Comparison of ENCODE assay signal across 9 mouse cellular contexts in the genomic region with DNA sequence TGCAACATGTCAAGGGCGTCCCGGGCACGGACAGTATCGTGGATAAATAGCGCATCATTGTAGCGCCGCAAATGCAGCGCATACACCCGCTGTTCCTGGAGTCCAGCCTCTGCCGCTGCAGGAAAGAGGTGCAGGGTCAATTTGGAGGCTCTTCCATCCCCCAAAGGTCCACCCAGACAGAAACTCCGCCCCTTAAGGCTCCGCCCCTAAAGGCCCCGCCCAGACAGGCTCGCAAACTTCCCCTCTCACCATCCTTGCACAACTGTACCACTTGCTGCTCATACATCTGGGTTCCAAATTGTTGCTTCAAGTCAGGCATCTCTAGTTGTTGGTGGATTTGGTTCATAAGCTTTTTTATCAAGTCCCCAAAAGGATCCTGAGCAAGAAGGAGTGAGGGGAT. TPM values are rescaled to one million over a fixed set of nuclear protein-coding genes. Genes with fewer than 3 reads are reported as not detected.
A peak's percentile ranks its signal among the peaks of the same experiment; 100 is the strongest.
DNase-seq lines count a peak whose midpoint lies in the region; ATAC-seq and TF ChIP-seq lines count a peak whose summit lies in the region.
"Had no signal": no experiment of that assay in that cellular context is flagged by ENCODE, and none has a peak within 500 bp of the region (broad histone marks: within the 10 kb centered on the region; RNA-seq: fewer than 3 reads in every experiment).

No protein-coding gene starts in this region.

- H3K4me3 ChIP-seq in neural tube, embryonic 11.5 days (ENCODE audit: low read depth, low read length), result peak overlapping the region; percentile 15; the same call in 1 of the 2 replicates
- H3K4me3 ChIP-seq in embryonic facial prominence, embryonic 14.5 days (ENCODE audit: low read depth, low read length), result peak overlapping the region; percentile 33
- peak overlapping the region; percentile 85 for H3K4me3 ChIP-seq in megakaryocyte, embryonic 14.5 days (replicated peaks)
- peak overlapping the region; percentile 12; the same call in 1 of the 2 replicates for H3K4me3 ChIP-seq in stomach, postnatal 0 days (ENCODE audit: low read depth, low read length)

- ATAC-seq in neural tube, embryonic 11.5 days (ENCODE audit: insufficient read depth, low FRiP score, low TSS enrichment), result no peak
- ATAC-seq in embryonic facial prominence, embryonic 14.5 days (ENCODE audit: low read depth), result peak; percentile 27; the same call in 1 of the 2 replicates
- no peak for ATAC-seq in stomach, postnatal 0 days (ENCODE audit: low FRiP score, low TSS enrichment)

- H3K4me1 ChIP-seq in neural tube, embryonic 11.5 days (ENCODE audit: control insufficient read depth, insufficient read depth, low read length), result peaks cover 3% of the 10 kb centered on the region; the same call in 1 of the 2 replicates
- H3K4me1 ChIP-seq in embryonic facial prominence, embryonic 14.5 days (ENCODE audit: control insufficient read depth, insufficient read depth, low read length), result 0 out of 2 replicates have a peak, but pooled peaks cover 3% of the 10 kb centered on the region
- peaks cover 57% of the 10 kb centered on the region for H3K4me1 ChIP-seq in megakaryocyte, embryonic 14.5 days
- 0 out of 2 replicates have a peak, but pooled peaks cover 3% of the 10 kb centered on the region for H3K4me1 ChIP-seq in stomach, postnatal 0 days (replicated peaks; ENCODE audit: control insufficient read depth, insufficient read depth)

- intact Hi-C loops in heart, postnatal 14 days (cut with DNase I), result loop anchor here (10.0 kb wide), 1 partner anchor 276 kb away; no protein-coding TSS in a partner anchor

- H3K9me3 ChIP-seq in neural tube, embryonic 11.5 days (ENCODE audit: control insufficient read depth, low read length), result no peaks in the 10 kb centered on the region
- no peaks in the 10 kb centered on the region for H3K9me3 ChIP-seq in embryonic facial prominence, embryonic 14.5 days (ENCODE audit: control insufficient read depth, low read length)
- no peaks in the 10 kb centered on the region; the same call in 1 of the 2 replicates for H3K9me3 ChIP-seq in megakaryocyte, embryonic 14.5 days
- H3K9me3 ChIP-seq in stomach, postnatal 0 days (ENCODE audit: control insufficient read depth, low read length), result no peaks in the 10 kb centered on the region

- TF ChIP-seq EP300 in stomach, postnatal 0 days (optimal IDR thresholded peaks at IDR 0.05), result no peak

- H3K36me3 ChIP-seq in neural tube, embryonic 11.5 days (ENCODE audit: control insufficient read depth, insufficient read depth, low read length), result peaks cover 3% of the 10 kb centered on the region; the same call in 1 of the 2 replicates
- H3K36me3 ChIP-seq in embryonic facial prominence, embryonic 14.5 days (ENCODE audit: control insufficient read depth, insufficient read depth, low read length), result peaks cover 21% of the 10 kb centered on the region; the same call in 1 of the 2 replicates
- H3K36me3 ChIP-seq in megakaryocyte, embryonic 14.5 days (replicated peaks; ENCODE audit: low read length), result peaks cover 49% of the 10 kb centered on the region
- peaks cover 14% of the 10 kb centered on the region for H3K36me3 ChIP-seq in stomach, postnatal 0 days (ENCODE audit: control insufficient read depth, insufficient read depth, low read length)

- H3K27ac ChIP-seq in neural tube, embryonic 11.5 days (ENCODE audit: low read depth, low read length), result no peak overlapping the region
- H3K27ac ChIP-seq in embryonic facial prominence, embryonic 14.5 days (replicated peaks; ENCODE audit: low read depth, low read length), result no peak overlapping the region
- H3K27ac ChIP-seq in stomach, postnatal 0 days (replicated peaks), result no peak overlapping the region

- no peak for TF ChIP-seq CTCF in stomach, postnatal 0 days (IDR thresholded peaks at IDR 0.05; ENCODE audit: low read depth)

- WGBS in neural tube, embryonic 11.5 days, result 2% methylated on average over 14 of the region's 14 CpGs
- WGBS in embryonic facial prominence, embryonic 14.5 days, result 5% methylated on average over 14 of the region's 14 CpGs
- WGBS in stomach, postnatal 0 days, result 15% methylated on average over 14 of the region's 14 CpGs

- H3K4me2 ChIP-seq in neural tube, embryonic 11.5 days (ENCODE audit: low read depth), result peak overlapping the region; percentile 35
- H3K4me2 ChIP-seq in embryonic facial prominence, embryonic 14.5 days (ENCODE audit: low read depth, low read length), result peak overlapping the region; percentile 51
- peak overlapping the region; percentile 35 for H3K4me2 ChIP-seq in stomach, postnatal 0 days (replicated peaks; ENCODE audit: low read depth)

- DNase-seq in neural tube, embryonic 11.5 days (ENCODE audit: low spot score), result peak; percentile 44
- DNase-seq in neural tube, embryonic 10.5 days (ENCODE audit: extremely low spot score, low spot score), result no peak
- DNase-seq in embryonic facial prominence, embryonic 14.5 days (ENCODE audit: low spot score), result peak; percentile 40
- DNase-seq in heart, postnatal 14 days, result peak; percentile 59 to 65
- peak; percentile 78 to 79 for DNase-seq in kidney, postnatal 4 days
- peak; percentile 58 for DNase-seq in stomach, postnatal 0 days (ENCODE audit: low spot score)
- DNase-seq in right cerebral cortex, adult 18-20 months, result no peak

- H3K27me3 ChIP-seq in neural tube, embryonic 11.5 days (ENCODE audit: control insufficient read depth, insufficient read depth, low read length), result no peaks in the 10 kb centered on the region
- no peaks in the 10 kb centered on the region for H3K27me3 ChIP-seq in embryonic facial prominence, embryonic 14.5 days (replicated peaks; ENCODE audit: control insufficient read depth, insufficient read depth, low read length)
- H3K27me3 ChIP-seq in megakaryocyte, embryonic 14.5 days (replicated peaks), result no peaks in the 10 kb centered on the region
- no peaks in the 10 kb centered on the region for H3K27me3 ChIP-seq in stomach, postnatal 0 days (ENCODE audit: control insufficient read depth, insufficient read depth, low read length)

- H3K9ac ChIP-seq in neural tube, embryonic 11.5 days (ENCODE audit: low read length), result peak overlapping the region; percentile 29
- 0 out of 2 replicates have a peak overlapping the region, but pooled peaks have one; percentile 9 for H3K9ac ChIP-seq in embryonic facial prominence, embryonic 14.5 days (ENCODE audit: low read depth, low read length)
- no peak overlapping the region for H3K9ac ChIP-seq in stomach, postnatal 0 days (ENCODE audit: low read length)

RNA-seq across cellular contexts. Expression of gene Dhx58, which starts 2.8 kb away (rescaled TPM):
- polyA plus RNA-seq in neural tube, embryonic 11.5 days (2014; fragmentation: Nextera tagmentation; extraction: Ambion mirVana), result 1.4 and 1.9 TPM in 2 replicates
- polyA plus RNA-seq in embryonic facial prominence, embryonic 14.5 days (2014; fragmentation: Nextera tagmentation; extraction: Ambion mirVana), result 1.7 and 2.0 TPM in 2 replicates
- total RNA-seq in heart, postnatal 14 days (2021), result under 1 TPM; 0.76 to 1.00 TPM
- polyA plus RNA-seq in megakaryocyte, embryonic 14.5 days (2012; ENCODE audit: insufficient read depth, low replicate concordance), result 9.2 TPM in 1 of 2 replicates, not detected in the other
- 2.6 and 2.9 TPM in 2 replicates for polyA plus RNA-seq in stomach, postnatal 0 days (2015; fragmentation: Nextera tagmentation; extraction: Ambion mirVana)

RNA-seq across cellular contexts. Expression of gene Zfp385c, which starts 9.0 kb away (rescaled TPM):
- polyA plus RNA-seq in neural tube, embryonic 11.5 days (2014; fragmentation: Nextera tagmentation; extraction: Ambion mirVana), result 0.32 TPM in 1 of 2 replicates, not detected in the other
- polyA plus RNA-seq in embryonic facial prominence, embryonic 14.5 days (2014; fragmentation: Nextera tagmentation; extraction: Ambion mirVana), result 1.7 TPM in 2 replicates
- total RNA-seq in heart, postnatal 14 days (2021), result under 1 TPM; 0.10 to 0.29 TPM
- 0.39 TPM in 1 of 2 replicates, not detected in the other for polyA plus RNA-seq in megakaryocyte, embryonic 14.5 days (2012; ENCODE audit: insufficient read depth, low replicate concordance)
- polyA plus RNA-seq in stomach, postnatal 0 days (2015; fragmentation: Nextera tagmentation; extraction: Ambion mirVana), result 0.18 and 0.34 TPM in 2 replicates

RNA-seq across cellular contexts. Expression of gene Kat2a, which starts 11.0 kb away (rescaled TPM):
- 61.3 and 66.4 TPM in 2 replicates for polyA plus RNA-seq in neural tube, embryonic 11.5 days (2014; fragmentation: Nextera tagmentation; extraction: Ambion mirVana)
- polyA plus RNA-seq in embryonic facial prominence, embryonic 14.5 days (2014; fragmentation: Nextera tagmentation; extraction: Ambion mirVana), result 50.6 and 52.9 TPM in 2 replicates
- 10 to 100 TPM; 12.9 to 13.7 TPM for total RNA-seq in heart, postnatal 14 days (2021)
- polyA plus RNA-seq in megakaryocyte, embryonic 14.5 days (2012; ENCODE audit: insufficient read depth, low replicate concordance), result 30.5 and 34.7 TPM in 2 replicates
- polyA plus RNA-seq in stomach, postnatal 0 days (2015; fragmentation: Nextera tagmentation; extraction: Ambion mirVana), result 24.6 and 27.2 TPM in 2 replicates

RNA-seq across cellular contexts. Expression of gene Hspb9, which starts 12.3 kb away (rescaled TPM):
- not detected in 2 replicates for polyA plus RNA-seq in neural tube, embryonic 11.5 days (2014; fragmentation: Nextera tagmentation; extraction: Ambion mirVana)
- polyA plus RNA-seq in embryonic facial prominence, embryonic 14.5 days (2014; fragmentation: Nextera tagmentation; extraction: Ambion mirVana), result 0.34 TPM in 1 of 2 replicates, not detected in the other
- total RNA-seq in heart, postnatal 14 days (2021), result not detected
- polyA plus RNA-seq in megakaryocyte, embryonic 14.5 days (2012; ENCODE audit: insufficient read depth, low replicate concordance), result 0.54 TPM in 1 of 2 replicates, not detected in the other
- polyA plus RNA-seq in stomach, postnatal 0 days (2015; fragmentation: Nextera tagmentation; extraction: Ambion mirVana), result 0.13 and 0.22 TPM in 2 replicates
- total RNA-seq: layer of hippocampus, postnatal 10 days had no signal

RNA-seq across cellular contexts. Expression of gene Rab5c, which starts 36.7 kb away (rescaled TPM):
- polyA plus RNA-seq in neural tube, embryonic 11.5 days (2014; fragmentation: Nextera tagmentation; extraction: Ambion mirVana), result 58.8 and 63.3 TPM in 2 replicates
- 70.7 and 73.9 TPM in 2 replicates for polyA plus RNA-seq in embryonic facial prominence, embryonic 14.5 days (2014; fragmentation: Nextera tagmentation; extraction: Ambion mirVana)
- total RNA-seq in heart, postnatal 14 days (2021), result 10 to 100 TPM; 70.4 to 74.6 TPM
- 502 and 744 TPM in 2 replicates for polyA plus RNA-seq in megakaryocyte, embryonic 14.5 days (2012; ENCODE audit: insufficient read depth, low replicate concordance)
- polyA plus RNA-seq in stomach, postnatal 0 days (2015; fragmentation: Nextera tagmentation; extraction: Ambion mirVana), result 18.4 and 22.0 TPM in 2 replicates

Comparison
In these comparisons a context has a peak if more than half of its experiments do, and no peak if none do; other contexts are left out.
1. DNase-seq: peak in neural tube, embryonic 11.5 days (single experiment), embryonic facial prominence, embryonic 14.5 days (single experiment), heart, postnatal 14 days (2 of 2), kidney, postnatal 4 days (2 of 2) and stomach, postnatal 0 days (single experiment); none in neural tube, embryonic 10.5 days (single experiment) and right cerebral cortex, adult 18-20 months (single experiment).
2. H3K4me3 ChIP-seq: peak in every context shown above with its lines; median percentile 85 in megakaryocyte, embryonic 14.5 days; 33 in embryonic facial prominence, embryonic 14.5 days; 15 in neural tube, embryonic 11.5 days; 12 in stomach, postnatal 0 days.
3. Peak in every context shown above with its lines, with median percentiles within 50 percentile points of each other: H3K4me2 ChIP-seq.